Mouse (Mus musculus) kidney, embryonic 15.5 days (tissue): ENCODE results near the gene Utp20. TPM values are rescaled to one million over a fixed set of nuclear protein-coding genes. Genes with fewer than 3 reads are reported as not detected.

Source experiments
- ATAC-seq: fragments of 200-750 bp; cut with Nextera tagmentation; replicated peaks from 2 replicates; pipeline ENCODE4 v1.8.0; 2017; ENCODE audit warnings: moderate TSS enrichment; ENCODE audit not compliant: low FRiP score
- H3K27ac ChIP-seq: fragments of 300-500 bp; sonication (generic); 2 replicates; pipeline ENCODE4 v1.5.1; 2015; ENCODE audit warnings: mild to moderate bottlenecking, inconsistent platforms
- H3K27me3 ChIP-seq: fragments of 300-500 bp; sonication (generic); 2 replicates; pipeline ENCODE4 v1.6.1; 2015; ENCODE audit warnings: inconsistent platforms
- H3K36me3 ChIP-seq: fragments of 300-500 bp; sonication (generic); 2 replicates; pipeline ENCODE4 v1.6.1; 2015; ENCODE audit warnings: inconsistent platforms
- H3K4me1 ChIP-seq: fragments of 300-500 bp; sonication (generic); 2 replicates; pipeline ENCODE4 v1.6.1; 2015; ENCODE audit warnings: inconsistent platforms
- H3K4me2 ChIP-seq: fragments of 300-500 bp; sonication (generic); 2 replicates; pipeline ENCODE4 v1.6.1; 2015; ENCODE audit warnings: moderate library complexity, mild to moderate bottlenecking, inconsistent platforms
- H3K4me3 ChIP-seq: fragments of 300-500 bp; sonication (generic); replicated peaks from 2 replicates; pipeline ENCODE4 v1.5.1; 2015; ENCODE audit warnings: mild to moderate bottlenecking, inconsistent platforms
- H3K9ac ChIP-seq: fragments of 300-500 bp; sonication (generic); 2 replicates; pipeline ENCODE4 v1.6.1; 2015; ENCODE audit warnings: mild to moderate bottlenecking, inconsistent platforms
- H3K9me3 ChIP-seq: fragments of 300-500 bp; sonication (generic); replicated peaks from 2 replicates; pipeline ENCODE4 v1.6.1; 2016; ENCODE audit warnings: inconsistent platforms
- WGBS: fragments of 180-500 bp; shearing (Covaris S2); methylation state at CpG from one replicate; pipeline ENCODE4 v1.1.7; 2015; ENCODE audit warnings: mixed read lengths; 5-methylcytosine and 5-hydroxymethylcytosine counted together
- polyA plus RNA-seq: library from polyadenylated mRNA; unstranded; fragments of >200 nt; fragmentation: Nextera tagmentation; extraction: Ambion mirVana; gene quantifications from 2 replicates; pipeline ENCODE4 v1.2.1, GENCODE M21; 2015

The Utp20 gene
- polyA plus RNA-seq: 17.1 and 20.9 TPM in 2 replicates

DNA sequence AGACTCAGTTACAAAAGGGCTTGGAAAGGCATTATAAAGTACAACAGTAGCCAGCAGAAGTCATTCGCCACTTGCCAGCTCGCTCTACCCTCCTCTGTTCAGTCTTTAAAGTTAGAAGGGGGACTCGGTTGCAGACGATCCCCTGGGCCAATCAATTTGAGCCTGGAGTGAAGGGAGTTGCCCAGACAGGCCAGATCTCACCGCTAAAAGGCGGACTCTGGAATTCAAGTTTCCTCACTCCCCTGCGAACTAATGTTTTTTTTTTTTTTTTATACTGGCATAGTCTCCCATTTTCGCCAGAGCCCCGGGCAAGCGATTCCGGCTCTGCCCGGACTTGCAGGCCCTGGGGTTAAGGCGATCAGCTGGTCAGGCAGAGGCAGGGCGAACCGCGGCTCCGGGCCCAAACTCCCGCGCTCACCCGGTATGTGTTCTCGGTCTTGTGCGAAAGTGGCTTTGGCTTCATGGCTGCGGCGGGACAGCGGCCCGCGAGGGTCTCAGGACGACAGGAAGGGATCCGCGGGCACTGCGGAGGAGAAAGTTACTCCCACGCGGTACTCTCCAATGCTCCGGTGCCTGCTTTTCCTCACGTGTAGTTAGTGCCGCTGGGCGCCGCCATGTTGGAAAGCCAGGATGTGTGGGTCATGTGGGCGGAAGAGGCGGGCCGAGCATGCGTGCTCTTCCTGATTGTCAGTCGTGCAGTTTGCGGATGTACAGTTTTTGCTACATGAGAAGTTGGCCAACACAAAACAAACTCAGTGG is at the start of gene Utp20:
Gene Utp20 (minus strand): TSS at position 617 of the 759 bp plus-strand sequence.
- WGBS: under 1% methylated on average over 44 of the region's 44 CpGs
- peak within 1 kb of the TSS; percentile 64 for H3K27ac ChIP-seq

DNA sequence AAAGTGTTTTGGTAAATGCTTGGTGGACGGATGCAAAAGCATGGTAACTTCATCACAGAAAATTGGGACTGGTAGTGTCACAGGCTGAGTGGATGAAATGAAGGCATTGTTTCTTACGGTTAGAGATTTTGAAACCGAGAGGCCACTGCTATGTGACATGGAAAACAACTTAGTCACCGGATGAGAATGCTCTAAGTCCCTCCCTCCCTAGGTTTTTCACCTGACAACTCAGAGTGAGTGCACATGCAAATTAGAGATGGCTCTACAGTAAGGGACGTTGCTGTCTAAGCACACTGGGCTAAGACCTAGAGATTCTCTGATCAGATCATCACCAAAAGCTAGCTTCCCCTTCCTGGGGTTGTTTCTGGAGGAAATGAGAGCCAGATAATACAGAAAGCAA is 48.3 kb upstream of the Utp20 start:
- no peaks in the 10 kb centered on the region for H3K36me3 ChIP-seq
- no peaks in the 10 kb centered on the region for H3K9me3 ChIP-seq
- H3K4me3 ChIP-seq: no peak overlapping the region
- H3K9ac ChIP-seq: no peak overlapping the region
- WGBS: 73% methylated on average over 5 of the region's 5 CpGs
- H3K4me1 ChIP-seq: no peaks in the 10 kb centered on the region
- no peak overlapping the region for H3K27ac ChIP-seq
- ATAC-seq: no peak
- no peak overlapping the region for H3K4me2 ChIP-seq
- no peaks in the 10 kb centered on the region for H3K27me3 ChIP-seq

More for the DNA sequence above, at the start of gene Utp20:
- Histone ChIP-seq H3K27me3 (no peaks in the 10 kb centered on the region), H3K9me3 (no peaks in the 10 kb centered on the region), H3K4me3 (peak within 1 kb of the TSS; percentile 95), H3K4me1 (0 out of 2 replicates have a peak, but pooled peaks cover 4% of the 10 kb centered on the region), H3K36me3 (peaks cover 36% of the 10 kb centered on the region), H3K9ac (peak within 1 kb of the TSS; percentile 60), H3K4me2 (peak within 1 kb of the TSS; percentile 74)
- peak; percentile 99 for ATAC-seq

DNA sequence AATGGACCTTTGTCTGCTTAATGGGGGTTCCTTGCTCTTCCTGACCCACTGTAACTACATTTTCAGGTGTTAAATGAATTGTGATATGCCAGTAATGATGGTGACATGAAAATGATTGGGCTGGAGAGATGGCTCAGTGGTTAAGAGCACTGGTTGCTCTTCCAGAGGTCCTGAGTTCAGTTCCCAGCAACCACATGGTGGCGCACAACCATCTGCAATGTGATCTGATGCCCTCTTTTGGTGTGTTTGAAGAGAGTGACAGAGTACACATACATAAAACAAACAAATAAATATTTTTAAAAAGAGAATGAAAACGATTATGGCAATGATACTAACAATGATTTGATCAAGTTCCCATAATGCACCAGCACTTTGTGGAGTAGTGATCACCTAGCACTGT is 39.4 kb upstream of the Utp20 start:
- no peak overlapping the region for H3K4me3 ChIP-seq
- no peaks in the 10 kb centered on the region for H3K4me1 ChIP-seq
- no peak for ATAC-seq
- no peaks in the 10 kb centered on the region for H3K36me3 ChIP-seq
- H3K9ac ChIP-seq: no peak overlapping the region
- no peak overlapping the region for H3K4me2 ChIP-seq
- no peaks in the 10 kb centered on the region for H3K9me3 ChIP-seq
- no peak overlapping the region for H3K27ac ChIP-seq
- H3K27me3 ChIP-seq: no peaks in the 10 kb centered on the region
- WGBS: 75% methylated on average over 2 of the region's 2 CpGs

DNA sequence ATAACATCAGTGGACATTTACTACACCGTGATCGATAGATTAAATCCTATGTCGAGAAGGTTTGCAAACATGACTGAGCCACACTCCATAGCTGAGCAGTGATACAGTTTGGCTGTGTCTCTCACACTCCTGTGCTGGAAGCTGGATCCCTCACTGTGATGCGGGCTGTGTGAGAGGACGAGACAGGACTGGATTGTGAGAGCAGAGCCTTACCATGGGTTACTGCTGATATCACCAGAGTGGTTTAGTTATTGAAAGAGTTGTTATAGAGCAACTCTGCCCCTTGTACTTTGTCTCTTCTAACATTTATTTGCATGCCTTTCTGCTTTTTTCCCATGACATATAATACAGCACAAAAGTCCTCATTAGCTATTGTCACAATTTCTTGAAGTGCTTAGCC is 35.7 kb upstream of the Utp20 start:
- H3K27me3 ChIP-seq: no peaks in the 10 kb centered on the region
- H3K4me1 ChIP-seq: no peaks in the 10 kb centered on the region
- H3K4me2 ChIP-seq: no peak overlapping the region
- WGBS: 58% methylated on average over 5 of the region's 5 CpGs
- no peaks in the 10 kb centered on the region for H3K36me3 ChIP-seq
- H3K4me3 ChIP-seq: no peak overlapping the region
- H3K9ac ChIP-seq: no peak overlapping the region
- 0 out of 2 replicates have a peak overlapping the region, but pooled peaks have one; percentile 9 for H3K27ac ChIP-seq
- no peaks in the 10 kb centered on the region for H3K9me3 ChIP-seq
- no peak for ATAC-seq

DNA sequence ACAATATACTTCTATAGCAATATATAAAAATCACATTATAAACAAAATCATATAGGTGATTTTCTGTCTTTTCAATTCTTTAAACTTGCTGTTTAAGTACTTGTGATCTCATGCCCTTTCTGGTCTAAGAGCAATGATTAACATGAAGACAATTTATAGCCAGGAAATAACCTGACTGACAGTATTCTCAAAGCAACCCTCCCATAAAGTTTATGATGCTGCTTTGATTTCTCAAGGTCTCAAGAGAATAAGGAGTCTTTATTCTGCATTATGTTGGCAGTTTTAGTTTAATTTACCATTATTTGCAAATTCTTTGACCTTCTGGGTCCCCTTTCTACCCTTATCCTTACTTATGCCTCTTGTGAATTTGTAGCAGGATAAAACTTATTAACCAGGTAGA is 34.8 kb upstream of the Utp20 start:
- no peak overlapping the region for H3K4me3 ChIP-seq
- no peaks in the 10 kb centered on the region for H3K4me1 ChIP-seq
- H3K9me3 ChIP-seq: no peaks in the 10 kb centered on the region
- no peak overlapping the region for H3K9ac ChIP-seq
- no peak for ATAC-seq
- H3K4me2 ChIP-seq: no peak overlapping the region
- H3K36me3 ChIP-seq: no peaks in the 10 kb centered on the region
- no peaks in the 10 kb centered on the region for H3K27me3 ChIP-seq
- H3K27ac ChIP-seq: no peak overlapping the region

DNA sequence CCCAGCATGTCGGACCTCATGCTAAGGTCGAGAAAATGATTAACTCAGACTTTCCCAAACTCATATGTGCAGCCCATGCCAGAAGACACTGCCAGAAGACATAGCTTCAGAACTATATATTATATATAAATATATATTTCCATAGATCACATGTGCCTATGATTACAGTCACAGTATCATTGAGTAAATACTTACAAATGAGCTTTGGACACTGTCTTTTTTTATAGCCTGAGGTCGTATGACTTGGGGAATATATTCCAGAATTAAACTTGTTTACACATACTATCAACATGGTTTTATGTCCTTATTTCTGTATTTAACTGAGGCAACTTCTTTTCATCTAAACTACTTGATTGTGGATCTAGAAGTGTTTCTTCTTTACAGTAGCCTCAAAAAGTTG is 34.3 kb upstream of the Utp20 start:
- Histone ChIP-seq H3K27ac (no peak overlapping the region), H3K4me3 (no peak overlapping the region), H3K36me3 (no peaks in the 10 kb centered on the region), H3K27me3 (no peaks in the 10 kb centered on the region), H3K9me3 (no peaks in the 10 kb centered on the region), H3K4me1 (no peaks in the 10 kb centered on the region), H3K4me2 (no peak overlapping the region), H3K9ac (no peak overlapping the region)
- no peak for ATAC-seq
- WGBS: 68% methylated on average over 3 of the region's 3 CpGs

DNA sequence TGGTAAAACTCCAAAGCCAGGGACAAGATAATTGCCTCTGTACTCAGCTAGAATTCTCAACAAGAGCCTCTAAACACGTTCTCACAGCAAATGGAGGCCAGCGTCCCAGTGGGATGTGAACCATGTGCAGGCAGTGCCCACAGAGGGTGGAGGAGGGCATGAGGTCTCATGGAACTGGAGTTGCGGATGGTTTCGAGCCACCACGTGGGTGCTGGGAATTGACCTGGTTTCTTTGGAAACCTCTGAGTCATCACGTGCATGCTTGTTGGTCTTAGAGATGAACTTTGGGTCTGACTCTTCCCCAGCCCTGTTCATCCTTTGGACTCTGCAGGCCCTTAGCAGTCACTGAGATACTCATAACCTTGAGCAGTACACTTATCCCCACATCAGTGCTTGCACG is 26.7 kb upstream of the Utp20 start:
- no peaks in the 10 kb centered on the region for H3K27me3 ChIP-seq
- ATAC-seq: no peak
- H3K9ac ChIP-seq: no peak overlapping the region
- WGBS: 90% methylated on average over 7 of the region's 7 CpGs
- H3K4me3 ChIP-seq: no peak overlapping the region
- no peaks in the 10 kb centered on the region for H3K4me1 ChIP-seq
- H3K9me3 ChIP-seq: no peaks in the 10 kb centered on the region
- no peak overlapping the region for H3K27ac ChIP-seq
- H3K4me2 ChIP-seq: no peak overlapping the region
- H3K36me3 ChIP-seq: no peaks in the 10 kb centered on the region

DNA sequence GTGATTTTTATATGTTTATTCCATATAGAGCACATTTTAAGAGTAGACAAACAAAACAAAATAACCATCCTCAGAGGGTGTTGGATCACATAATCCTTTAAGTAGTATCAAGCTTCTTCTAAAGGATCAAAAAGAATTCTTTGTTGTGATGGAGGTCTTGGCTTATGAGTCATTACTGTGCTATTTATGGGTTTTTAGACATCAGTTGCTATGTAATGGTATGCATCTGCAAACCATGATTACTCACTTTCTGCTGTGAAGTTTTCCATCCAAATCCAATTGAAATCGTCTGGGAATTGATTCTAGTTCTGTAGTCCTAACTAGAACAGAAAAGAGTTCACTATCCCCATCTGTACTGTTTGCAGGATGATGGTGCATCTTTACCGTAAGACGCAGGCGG is 23.4 kb upstream of the Utp20 start:
- H3K36me3 ChIP-seq: no peaks in the 10 kb centered on the region
- no peak overlapping the region for H3K4me3 ChIP-seq
- no peaks in the 10 kb centered on the region for H3K9me3 ChIP-seq
- H3K27me3 ChIP-seq: no peaks in the 10 kb centered on the region
- no peak overlapping the region for H3K27ac ChIP-seq
- ATAC-seq: no peak
- H3K4me1 ChIP-seq: no peaks in the 10 kb centered on the region
- no peak overlapping the region for H3K4me2 ChIP-seq
- no peak overlapping the region for H3K9ac ChIP-seq
- 89% methylated on average over 4 of the region's 4 CpGs for WGBS

DNA sequence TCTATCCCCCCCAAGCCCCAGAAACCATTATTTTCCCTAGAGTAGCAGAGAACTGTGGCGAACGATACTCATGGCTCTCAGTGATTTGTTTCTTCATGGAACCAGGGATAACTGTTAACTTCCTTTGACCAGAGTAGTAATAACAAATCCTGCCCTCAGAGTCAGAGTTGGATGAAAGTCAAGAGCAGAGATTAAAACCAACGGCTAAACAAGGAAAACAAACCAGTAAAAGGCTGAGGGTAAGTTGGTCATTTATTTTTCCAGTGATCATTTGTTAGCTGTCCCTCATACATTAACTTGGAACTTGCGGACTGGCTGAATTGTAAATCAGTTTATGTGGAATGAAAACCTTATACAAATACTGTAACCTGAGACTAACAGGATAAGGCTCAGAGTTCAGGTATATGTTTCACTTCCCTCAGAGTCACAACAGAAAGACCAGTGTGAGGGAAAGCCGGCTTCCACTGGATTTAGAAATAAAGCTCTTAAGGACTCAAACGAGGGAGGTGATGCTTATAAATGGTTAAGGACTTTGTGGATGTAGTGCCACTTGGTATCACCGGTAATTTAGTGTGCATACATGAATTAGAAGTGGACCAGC is 22.4 kb upstream of the Utp20 start:
- Histone ChIP-seq H3K27me3 (no peaks in the 10 kb centered on the region), H3K9ac (no peak overlapping the region), H3K4me1 (no peaks in the 10 kb centered on the region), H3K9me3 (no peaks in the 10 kb centered on the region), H3K4me3 (no peak overlapping the region), H3K4me2 (no peak overlapping the region), H3K27ac (no peak overlapping the region), H3K36me3 (no peaks in the 10 kb centered on the region)
- WGBS: 39% methylated on average over 7 of the region's 7 CpGs
- ATAC-seq: peak; percentile 62; the same call in 1 of the 2 replicates

DNA sequence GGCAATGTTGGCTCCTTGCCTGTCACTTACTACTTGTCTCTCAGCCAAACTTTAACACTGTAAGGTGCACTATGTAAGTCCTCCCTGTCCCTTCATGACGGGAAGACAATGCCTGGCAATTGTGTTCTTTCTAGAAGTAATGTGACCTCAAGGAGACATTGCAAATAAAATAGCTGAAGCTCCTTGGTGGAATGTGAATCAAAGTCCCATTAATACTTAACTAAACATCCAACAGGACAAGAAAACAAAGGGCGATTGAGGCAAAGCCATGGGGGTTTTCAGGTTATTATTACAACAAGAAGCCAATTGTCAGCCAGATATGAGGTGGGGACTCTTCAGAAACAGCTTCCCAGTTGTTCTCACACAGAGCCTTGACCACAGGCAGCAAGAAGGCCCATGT is 7.6 kb upstream of the Utp20 start:
- no peak overlapping the region for H3K27ac ChIP-seq
- 77% methylated on average over 2 of the region's 2 CpGs for WGBS
- H3K4me3 ChIP-seq: no peak overlapping the region
- no peaks in the 10 kb centered on the region for H3K4me1 ChIP-seq
- no peak for ATAC-seq
- H3K27me3 ChIP-seq: no peaks in the 10 kb centered on the region
- H3K9me3 ChIP-seq: no peaks in the 10 kb centered on the region
- H3K36me3 ChIP-seq: no peaks in the 10 kb centered on the region
- H3K9ac ChIP-seq: no peak overlapping the region
- H3K4me2 ChIP-seq: no peak overlapping the region

DNA sequence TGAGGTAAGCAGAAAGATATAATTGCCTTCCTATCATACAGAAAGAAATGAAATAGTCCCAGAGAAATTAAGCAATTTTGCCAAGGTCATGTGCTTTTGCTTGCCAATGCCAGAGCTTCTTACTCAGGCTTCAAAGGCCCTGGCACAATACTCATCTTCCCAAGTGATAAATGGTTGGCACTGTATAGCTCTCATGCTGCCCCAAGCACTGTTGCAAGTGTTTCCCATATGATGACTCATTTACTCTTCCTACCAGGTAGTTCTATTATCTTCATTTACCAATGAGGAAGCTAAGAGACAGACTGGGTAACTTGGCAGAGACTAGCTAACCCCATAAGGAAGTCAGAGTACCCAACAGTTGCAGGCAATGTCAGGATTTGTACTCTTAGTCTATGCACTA is 1.8 kb upstream of the Utp20 start:
- H3K9ac ChIP-seq: no peak overlapping the region

DNA sequence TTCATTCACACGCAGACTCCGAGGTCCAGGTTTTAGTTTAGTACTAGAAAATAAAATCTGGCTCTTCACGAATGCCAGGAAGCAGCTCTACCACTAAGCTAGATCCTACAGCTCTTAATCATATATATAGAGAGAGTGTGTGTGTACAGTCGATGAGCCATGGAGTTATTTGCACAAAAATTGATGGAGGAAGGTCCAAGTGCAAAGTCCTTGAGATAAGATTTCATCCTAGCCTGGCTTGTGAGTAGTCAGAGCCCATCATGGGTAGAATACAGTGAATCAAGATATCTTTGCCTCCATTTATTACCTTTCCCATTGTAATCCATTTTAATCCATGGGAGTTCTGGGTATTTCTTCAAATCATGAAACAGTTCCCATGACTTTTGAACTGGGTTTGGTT is 992 bp upstream of the Utp20 start:
- Histone ChIP-seq H3K4me1 (0 out of 2 replicates have a peak, but pooled peaks cover 4% of the 10 kb centered on the region), H3K9ac (no peak overlapping the region), H3K4me2 (peak overlapping the region; percentile 74), H3K9me3 (no peaks in the 10 kb centered on the region), H3K27me3 (no peaks in the 10 kb centered on the region), H3K27ac (no peak overlapping the region), H3K36me3 (peaks cover 24% of the 10 kb centered on the region), H3K4me3 (0 out of 2 replicates have a peak overlapping the region, but pooled peaks have one; percentile 95)
- 88% methylated on average over 4 of the region's 4 CpGs for WGBS
- ATAC-seq: no peak

More for the DNA sequence above, 1.8 kb upstream of the Utp20 start:
- no peak for ATAC-seq
- H3K9me3 ChIP-seq: no peaks in the 10 kb centered on the region
- peaks cover 17% of the 10 kb centered on the region for H3K36me3 ChIP-seq
- H3K27ac ChIP-seq: no peak overlapping the region
- 0 out of 2 replicates have a peak, but pooled peaks cover 4% of the 10 kb centered on the region for H3K4me1 ChIP-seq
- no peaks in the 10 kb centered on the region for H3K27me3 ChIP-seq
- no peak overlapping the region for H3K4me2 ChIP-seq
- no peak overlapping the region for H3K4me3 ChIP-seq
